Mouse (Mus musculus) MEL (cell line): ENCODE measurements around the gene Smu1.
A peak's percentile ranks its signal among the peaks of the same experiment; 100 is the strongest.

Source experiments
- CHD2 ChIP-seq: IDR thresholded peaks from 2 replicates; pipeline ENCODE4 v1.6.1; 2011; ENCODE audit warnings: low read length, improper control_type of control experiment
- CTCF ChIP-seq, 3 experiments: IDR thresholded peaks in 2 of 3; conservative IDR thresholded peaks in 1 of 3; 2 replicates each; pipeline ENCODE4 v1.5.1; 2011 to 2012; ENCODE audit warnings: low read length in 3 of 3, low read depth in 2 of 3, mild to moderate bottlenecking in 2 of 3, improper control_type of control experiment in 1 of 3, inconsistent platforms in 1 of 3, mixed read lengths in 1 of 3, moderate library complexity in 1 of 3; ENCODE audit not compliant: control insufficient read depth in 1 of 3, insufficient read depth in 1 of 3, poor library complexity in 1 of 3, severe bottlenecking in 1 of 3
- E2F4 ChIP-seq: IDR thresholded peaks from 2 replicates; pipeline ENCODE4 v1.6.1; 2011; ENCODE audit warnings: low read depth, low read length, improper control_type of control experiment, borderline replicate concordance
- EP300 ChIP-seq, 2 experiments: IDR thresholded peaks; 2 replicates each; pipeline ENCODE4 v1.6.1; 2011; ENCODE audit warnings: improper control_type of control experiment in 2 of 2, low read length in 2 of 2, low read depth in 1 of 2, mild to moderate bottlenecking in 1 of 2
- ETS1 ChIP-seq: IDR thresholded peaks from 2 replicates; pipeline ENCODE4 v1.6.1; 2012; ENCODE audit warnings: low read depth, mild to moderate bottlenecking, inconsistent platforms, low read length, improper control_type of control experiment, moderate library complexity
- GATA1 ChIP-seq: IDR thresholded peaks from 2 replicates; pipeline ENCODE4 v1.6.1; 2011; ENCODE audit warnings: low read depth, low read length, improper control_type of control experiment
- POLR2A ChIP-seq, 2 experiments: IDR thresholded peaks; 2 replicates each; pipeline ENCODE4 v1.6.1; 2011 to 2012; ENCODE audit warnings: low read length in 2 of 2, mild to moderate bottlenecking in 2 of 2, control low read depth in 1 of 2, improper control_type of control experiment in 1 of 2, low read depth in 1 of 2, moderate library complexity in 1 of 2; ENCODE audit not compliant: control insufficient read depth in 1 of 2, insufficient read depth in 1 of 2, poor library complexity in 1 of 2
- POLR2AphosphoS2 ChIP-seq: IDR thresholded peaks from 2 replicates; pipeline ENCODE4 v1.6.1; 2011; ENCODE audit warnings: low read length, improper control_type of control experiment
- TBP ChIP-seq: IDR thresholded peaks from 2 replicates; pipeline ENCODE4 v1.8.0; 2011; ENCODE audit warnings: low read depth, low read length, improper control_type of control experiment
- UBTF ChIP-seq: IDR thresholded peaks from 2 replicates; pipeline ENCODE4 v1.6.1; 2012; ENCODE audit warnings: low read depth, mild to moderate bottlenecking, inconsistent platforms, low read length, improper control_type of control experiment, moderate library complexity, borderline replicate concordance; ENCODE audit not compliant: insufficient read depth
- ZC3H11A ChIP-seq: IDR thresholded peaks from 2 replicates; pipeline ENCODE4 v1.6.1; 2012; ENCODE audit warnings: low read depth, mild to moderate bottlenecking, inconsistent platforms, low read length, improper control_type of control experiment

DNA sequence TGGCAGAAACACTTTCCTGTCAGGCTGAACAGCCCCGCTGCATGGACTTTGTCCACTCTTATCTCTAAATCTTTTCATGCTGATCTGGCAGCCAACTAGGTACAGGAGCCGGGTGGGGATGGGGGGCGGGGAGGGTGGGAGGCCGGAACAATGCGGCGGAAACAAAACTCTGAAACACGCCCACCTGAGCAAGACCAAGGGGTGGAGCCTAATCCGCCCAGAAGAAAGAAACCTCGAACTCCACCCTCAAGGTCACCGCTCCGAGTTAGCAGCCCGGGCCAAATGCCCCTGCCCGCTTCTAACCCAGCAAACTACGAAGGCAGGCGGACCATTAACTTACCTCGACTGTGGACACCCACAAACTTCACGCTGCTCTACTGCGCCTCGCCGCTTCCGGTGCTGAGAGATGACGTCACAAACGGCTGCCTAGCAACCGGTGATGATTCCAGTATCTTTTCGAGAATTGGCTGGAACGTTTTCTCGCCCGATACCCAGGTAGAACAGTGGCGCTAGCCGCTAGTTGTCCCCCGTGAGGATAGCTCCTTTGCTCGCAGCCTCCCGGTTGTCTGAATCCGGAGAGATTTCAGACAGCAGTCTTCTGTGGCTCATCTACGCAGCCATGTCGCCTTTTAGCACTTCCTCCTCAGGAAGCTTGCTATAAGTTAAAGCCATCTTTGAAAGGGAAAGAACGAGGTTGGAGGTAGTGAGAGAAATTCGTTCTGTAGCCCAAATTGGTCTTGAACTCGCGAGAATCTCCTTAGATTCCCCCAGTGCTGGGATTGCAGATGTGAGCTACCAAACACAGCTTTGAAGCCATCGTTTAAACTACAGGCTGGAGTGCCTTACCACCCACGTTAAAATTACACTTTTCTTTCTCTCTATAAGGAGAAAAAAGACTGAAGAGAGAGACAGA lies 54.7 kb downstream of the Smu1 start, which contains the start of gene Aptx:
- no peak for TF ChIP-seq CTCF (IDR thresholded peaks at IDR 0.05 in 2 of 3, conservative IDR thresholded peaks at IDR 0.05 in 1 of 3; ENCODE audit: control insufficient read depth in 1 of 3, insufficient read depth in 1 of 3, low read depth in 2 of 3, low read length in 3 of 3, poor library complexity in 1 of 3, severe bottlenecking in 1 of 3)
- no peak for TF ChIP-seq UBTF
- no peak for TF ChIP-seq E2F4
- no peak for TF ChIP-seq EP300 (IDR thresholded peaks at IDR 0.05; ENCODE audit: low read depth in 1 of 2, low read length in 2 of 2)
- no peak for TF ChIP-seq GATA1
- TF ChIP-seq POLR2AphosphoS2, result no peak; the same call in 1 of the 2 replicates
- 0 out of 2 replicates have a peak, but pooled peaks have one; percentile 1 for TF ChIP-seq ZC3H11A
- TF ChIP-seq POLR2A (IDR thresholded peaks at IDR 0.05; ENCODE audit: control insufficient read depth in 1 of 2, insufficient read depth in 1 of 2, low read depth in 1 of 2, low read length in 2 of 2, poor library complexity in 1 of 2), result peak; percentile 64 to 89; a peak in 3 of 4 replicates
- peak; percentile 91 for TF ChIP-seq CHD2
- TF ChIP-seq TBP, result peak; percentile 85
- peak; percentile 56; the same call in 1 of the 2 replicates for TF ChIP-seq ETS1
